In the genomic region with DNA sequence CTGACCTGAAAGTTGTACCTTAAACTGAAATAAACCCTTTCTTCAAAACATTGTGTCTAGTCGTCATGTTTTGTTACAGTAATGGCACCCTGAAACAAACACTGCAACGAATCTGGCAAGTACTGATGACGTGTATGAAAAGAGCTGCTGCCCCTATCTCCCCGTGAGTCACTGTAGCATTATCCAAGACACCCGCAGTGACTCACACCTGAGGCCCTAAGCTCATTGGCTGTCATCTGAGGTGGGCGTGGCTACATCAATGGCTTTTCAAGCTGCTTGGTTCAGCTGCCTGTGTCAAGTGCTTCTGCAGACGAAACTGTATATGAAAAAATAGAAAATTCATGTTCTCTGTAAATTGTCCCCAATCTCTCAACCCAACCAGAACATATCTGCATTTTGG, we compare ENCODE assay signal across 23 mouse cellular contexts.
DNase-seq lines count a peak whose midpoint lies in the region; ATAC-seq and TF ChIP-seq lines count a peak whose summit lies in the region.
"Had no signal": no experiment of that assay in that cellular context is flagged by ENCODE, and none has a peak within 500 bp of the region (broad histone marks: within the 10 kb centered on the region; RNA-seq: fewer than 3 reads in every experiment).

No protein-coding gene starts in this region.

- no peak for TF ChIP-seq EP300 in lung, postnatal 0 days (IDR thresholded peaks at IDR 0.05)
- no peak for TF ChIP-seq EP300 in stomach, postnatal 0 days (optimal IDR thresholded peaks at IDR 0.05)

- ATAC-seq in embryonic facial prominence, embryonic 14.5 days (ENCODE audit: low read depth), result no peak
- ATAC-seq in lung, postnatal 0 days, result peak; percentile 25
- ATAC-seq in stomach, postnatal 0 days (ENCODE audit: low FRiP score, low TSS enrichment), result peak; percentile 57; the same call in 1 of the 2 replicates
- ATAC-seq: inflammation-experienced regulatory T-cells, adult 6 months; liver, postnatal 0 days had no signal

- 49% methylated on average over 7 of the region's 7 CpGs for WGBS in embryonic facial prominence, embryonic 14.5 days
- WGBS in embryonic facial prominence, embryonic 10.5 days, result 66% methylated on average over 7 of the region's 7 CpGs
- WGBS in lung, postnatal 0 days, result 33% methylated on average over 7 of the region's 7 CpGs
- 39% methylated on average over 7 of the region's 7 CpGs for WGBS in stomach, postnatal 0 days

- H3K4me3 ChIP-seq in embryonic facial prominence, embryonic 14.5 days (ENCODE audit: low read depth, low read length), result no peak overlapping the region
- H3K4me3 ChIP-seq in embryonic facial prominence, embryonic 10.5 days, result no peak overlapping the region
- H3K4me3 ChIP-seq in lung, postnatal 0 days (ENCODE audit: low read depth, low read length), result no peak overlapping the region
- no peak overlapping the region for H3K4me3 ChIP-seq in stomach, postnatal 0 days (ENCODE audit: low read depth, low read length)
- H3K4me3 ChIP-seq: embryonic facial prominence, embryonic 15.5 days; forebrain, embryonic 12.5 days; heart, embryonic 13.5 days; layer of hippocampus, adult 2 months had no signal

- H3K4me1 ChIP-seq in embryonic facial prominence, embryonic 14.5 days (ENCODE audit: control insufficient read depth, insufficient read depth, low read length), result peaks cover 7% of the 10 kb centered on the region; the same call in 1 of the 2 replicates
- H3K4me1 ChIP-seq in embryonic facial prominence, embryonic 10.5 days, result peaks cover 10% of the 10 kb centered on the region; the same call in 1 of the 2 replicates
- no peaks in the 10 kb centered on the region for H3K4me1 ChIP-seq in lung, postnatal 0 days (ENCODE audit: insufficient read depth, low read depth, low read length)
- H3K4me1 ChIP-seq in stomach, postnatal 0 days (replicated peaks; ENCODE audit: control insufficient read depth, insufficient read depth), result no peaks in the 10 kb centered on the region
- H3K4me1 ChIP-seq: heart, embryonic 13.5 days had no signal

- H3K9me3 ChIP-seq in embryonic facial prominence, embryonic 14.5 days (ENCODE audit: control insufficient read depth, low read length), result no peaks in the 10 kb centered on the region
- H3K9me3 ChIP-seq in embryonic facial prominence, embryonic 10.5 days, result no peaks in the 10 kb centered on the region
- H3K9me3 ChIP-seq in lung, postnatal 0 days (ENCODE audit: low read length), result no peaks in the 10 kb centered on the region
- H3K9me3 ChIP-seq in stomach, postnatal 0 days (ENCODE audit: control insufficient read depth, low read length), result no peaks in the 10 kb centered on the region
- H3K9me3 ChIP-seq: embryonic facial prominence, embryonic 15.5 days; forebrain, embryonic 12.5 days; heart, embryonic 13.5 days had no signal

- H3K27me3 ChIP-seq in embryonic facial prominence, embryonic 14.5 days (replicated peaks; ENCODE audit: control insufficient read depth, insufficient read depth, low read length), result no peaks in the 10 kb centered on the region
- H3K27me3 ChIP-seq in embryonic facial prominence, embryonic 10.5 days (replicated peaks; ENCODE audit: low read depth, poor library complexity, severe bottlenecking), result no peaks in the 10 kb centered on the region
- H3K27me3 ChIP-seq in lung, postnatal 0 days (replicated peaks; ENCODE audit: insufficient read depth, low read length), result no peaks in the 10 kb centered on the region
- no peaks in the 10 kb centered on the region for H3K27me3 ChIP-seq in stomach, postnatal 0 days (ENCODE audit: control insufficient read depth, insufficient read depth, low read length)
- H3K27me3 ChIP-seq: embryonic facial prominence, embryonic 15.5 days; heart, embryonic 13.5 days had no signal

- H3K4me2 ChIP-seq in embryonic facial prominence, embryonic 14.5 days (ENCODE audit: low read depth, low read length), result no peak overlapping the region
- H3K4me2 ChIP-seq in lung, postnatal 0 days (replicated peaks; ENCODE audit: low read depth, low read length), result no peak overlapping the region
- no peak overlapping the region for H3K4me2 ChIP-seq in stomach, postnatal 0 days (replicated peaks; ENCODE audit: low read depth)
- H3K4me2 ChIP-seq: embryonic facial prominence, embryonic 15.5 days; forebrain, embryonic 12.5 days; heart, embryonic 13.5 days; midbrain, embryonic 11.5 days had no signal

- no peak overlapping the region for H3K9ac ChIP-seq in embryonic facial prominence, embryonic 14.5 days (ENCODE audit: low read depth, low read length)
- no peak overlapping the region for H3K9ac ChIP-seq in lung, postnatal 0 days (replicated peaks; ENCODE audit: low read depth)
- H3K9ac ChIP-seq in stomach, postnatal 0 days (ENCODE audit: low read length), result no peak overlapping the region
- H3K9ac ChIP-seq: embryonic facial prominence, embryonic 15.5 days; forebrain, embryonic 12.5 days; heart, embryonic 13.5 days; liver, postnatal 0 days had no signal

- H3K36me3 ChIP-seq in embryonic facial prominence, embryonic 14.5 days (ENCODE audit: control insufficient read depth, insufficient read depth, low read length), result no peaks in the 10 kb centered on the region
- H3K36me3 ChIP-seq in embryonic facial prominence, embryonic 10.5 days (replicated peaks), result no peaks in the 10 kb centered on the region
- no peaks in the 10 kb centered on the region for H3K36me3 ChIP-seq in lung, postnatal 0 days (ENCODE audit: insufficient read depth, low read length)
- no peaks in the 10 kb centered on the region for H3K36me3 ChIP-seq in stomach, postnatal 0 days (ENCODE audit: control insufficient read depth, insufficient read depth, low read length)
- H3K36me3 ChIP-seq: embryonic facial prominence, embryonic 15.5 days; forebrain, embryonic 12.5 days; heart, embryonic 13.5 days had no signal

- H3K27ac ChIP-seq in embryonic facial prominence, embryonic 14.5 days (replicated peaks; ENCODE audit: low read depth, low read length), result no peak overlapping the region
- no peak overlapping the region for H3K27ac ChIP-seq in embryonic facial prominence, embryonic 10.5 days (replicated peaks)
- no peak overlapping the region for H3K27ac ChIP-seq in lung, postnatal 0 days (ENCODE audit: low read length)
- H3K27ac ChIP-seq in stomach, postnatal 0 days (replicated peaks), result no peak overlapping the region
- H3K27ac ChIP-seq: embryonic facial prominence, embryonic 15.5 days; forebrain, embryonic 12.5 days; heart, embryonic 13.5 days; layer of hippocampus, adult 2 months; macrophage had no signal

- DNase-seq in embryonic facial prominence, embryonic 14.5 days (ENCODE audit: low spot score), result peak; percentile 27
- no peak for DNase-seq in embryonic facial prominence, embryonic 10.5 days (ENCODE audit: low spot score)
- DNase-seq in lung, postnatal 0 days (ENCODE audit: low spot score), result peak; percentile 9
- no peak for DNase-seq in lung, postnatal 14 days
- peak; percentile 63 for DNase-seq in R1 (ENCODE audit: low read depth, low spot score)
- peak; percentile 30 for DNase-seq in stomach, postnatal 0 days (ENCODE audit: low spot score)
- DNase-seq in kidney, postnatal 36 days, result no peak
- DNase-seq in cerebellum, adult 8-10 months, result no peak
- DNase-seq: adrenal gland, adult 8-10 months; B cell, adult 2 months; cerebellum, adult 18-20 months; heart, adult 11 months; heart, postnatal 4 days; liver; liver, postnatal 0 days; thymus, postnatal 4 days had no signal

- TF ChIP-seq CTCF in lung, postnatal 0 days (IDR thresholded peaks at IDR 0.05), result no peak
- no peak for TF ChIP-seq CTCF in stomach, postnatal 0 days (IDR thresholded peaks at IDR 0.05; ENCODE audit: low read depth)

Comparison
In these comparisons a context has a peak if more than half of its experiments do, and no peak if none do; other contexts are left out.
1. DNase-seq: peak in embryonic facial prominence, embryonic 14.5 days (single experiment), lung, postnatal 0 days (single experiment), R1 (single experiment) and stomach, postnatal 0 days (single experiment); none in embryonic facial prominence, embryonic 10.5 days (single experiment), lung, postnatal 14 days (single experiment), kidney, postnatal 36 days (0 of 2) and cerebellum, adult 8-10 months (single experiment).